Mouse (Mus musculus) cerebellum, adult 2 months (tissue): ENCODE results near the gene Dlgap3. TPM values are rescaled to one million over a fixed set of nuclear protein-coding genes. Genes with fewer than 3 reads are reported as not detected.

ENCODE experiments used
- DNase-seq, 2 experiments: peaks; one replicate each; pipeline ENCODE4 v3.0.0; 2021
- H3K27ac ChIP-seq: fragments of 200-500 bp; 2 replicates; pipeline ENCODE4 v1.5.1; 2012; ENCODE audit warnings: low read length, control low read depth, inconsistent platforms; ENCODE audit not compliant: insufficient read depth
- H3K27me3 ChIP-seq: fragments of 200-500 bp; 2 replicates; pipeline ENCODE4 v1.6.1; 2012; ENCODE audit warnings: inconsistent platforms, mild to moderate bottlenecking, low read length, moderate library complexity; ENCODE audit not compliant: control insufficient read depth, insufficient read depth
- H3K4me1 ChIP-seq: fragments of 200-500 bp; 2 replicates; pipeline ENCODE4 v1.6.1; 2011; ENCODE audit warnings: low read length; ENCODE audit not compliant: control insufficient read depth, insufficient read depth
- H3K4me3 ChIP-seq: fragments of 200-500 bp; replicated peaks from 2 replicates; pipeline ENCODE3; 2011; ENCODE audit warnings: mild to moderate bottlenecking, low read depth, low read length, control low read depth; ENCODE audit not compliant: insufficient read depth
- CTCF ChIP-seq: fragments of 200-500 bp; IDR thresholded peaks from 2 replicates; pipeline ENCODE4 v1.5.1; 2011; ENCODE audit warnings: low read depth, mild to moderate bottlenecking, control low read depth, low read length, moderate library complexity, borderline replicate concordance; ENCODE audit not compliant: insufficient read depth
- POLR2A ChIP-seq: fragments of 200-500 bp; IDR thresholded peaks from 2 replicates; pipeline ENCODE4 v1.6.1; 2011; ENCODE audit warnings: low read length, control low read depth, borderline replicate concordance; ENCODE audit not compliant: insufficient read depth
- WGBS: fragments of 180-500 bp; shearing (Covaris S2); methylation state at CpG from one replicate; pipeline ENCODE4 v1.1.7; 2018; 5-methylcytosine and 5-hydroxymethylcytosine counted together
- polyA plus RNA-seq: library from polyadenylated mRNA; depleted of rRNA; stranded (reverse); fragments of >200 nt; gene quantifications from 2 replicates; pipeline ENCODE4 v1.2.3, GENCODE M21; 2012; rRNA removed

Dlgap3 gene
- polyA plus RNA-seq, 1 experiment: 56.1 TPM

DNA sequence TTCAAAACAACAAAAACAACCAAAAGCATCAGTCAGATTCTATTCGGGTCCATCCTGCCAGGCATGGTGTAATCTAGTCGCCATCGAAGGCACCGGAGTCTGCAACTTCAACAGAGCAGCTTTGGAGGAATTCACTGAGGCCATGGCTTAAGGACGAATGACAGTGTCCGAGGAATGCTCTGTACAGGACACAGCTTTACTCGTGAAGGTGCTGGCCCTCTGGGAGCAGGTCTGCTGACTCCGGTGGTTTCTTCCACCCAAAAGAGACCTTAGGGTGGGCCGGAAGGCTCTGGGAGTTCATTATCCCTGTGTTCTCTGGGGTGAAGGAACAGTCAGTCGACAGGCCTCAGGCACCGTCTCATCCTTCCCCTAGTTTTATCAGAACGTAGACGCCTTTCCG is 92.6 kb downstream of the Dlgap3 start:
- no peak for DNase-seq
- TF ChIP-seq CTCF (no peak), POLR2A (no peak)
- H3K27ac ChIP-seq: no peak overlapping the region
- no peak overlapping the region for H3K4me3 ChIP-seq
- 90% methylated on average over 14 of the region's 14 CpGs for WGBS
- no peaks in the 10 kb centered on the region for H3K4me1 ChIP-seq
- H3K27me3 ChIP-seq: no peaks in the 10 kb centered on the region

GRCm38 (mm10) chr4:127263438-127264182 is 94.6 kb downstream of the Dlgap3 start:
- WGBS: 56% methylated on average over 19 of the region's 19 CpGs
- no peak for DNase-seq
- Histone ChIP-seq H3K27ac (no peak overlapping the region), H3K4me1 (no peaks in the 10 kb centered on the region), H3K27me3 (no peaks in the 10 kb centered on the region), H3K4me3 (no peak overlapping the region)
- TF ChIP-seq CTCF: no peak
- TF ChIP-seq POLR2A: no peak

- Histone ChIP-seq H3K4me1 (no peaks in the 10 kb centered on the region), H3K27me3 (no peaks in the 10 kb centered on the region), H3K27ac (no peak overlapping the region), H3K4me3 (no peak overlapping the region)
- DNase-seq: no peak
- TF ChIP-seq POLR2A (no peak), CTCF (no peak)
- 41% methylated on average over 5 of the region's 5 CpGs for WGBS
Observed at GRCm38 (mm10) chr4:127264183-127264554, 95.2 kb downstream of the Dlgap3 start.

- WGBS: 41% methylated on average over 9 of the region's 9 CpGs
- TF ChIP-seq POLR2A: no peak
- no peak for TF ChIP-seq CTCF
- DNase-seq: no peak
- no peak overlapping the region for H3K4me3 ChIP-seq
- no peaks in the 10 kb centered on the region for H3K27me3 ChIP-seq
- H3K4me1 ChIP-seq: no peaks in the 10 kb centered on the region
- no peak overlapping the region for H3K27ac ChIP-seq
Observed at GRCm38 (mm10) chr4:127278451-127279001, 109.5 kb downstream of the Dlgap3 start.

- 68% methylated on average over 9 of the region's 9 CpGs for WGBS
- DNase-seq: no peak
- TF ChIP-seq POLR2A (no peak), CTCF (no peak)
- no peaks in the 10 kb centered on the region for H3K4me1 ChIP-seq
- no peaks in the 10 kb centered on the region for H3K27me3 ChIP-seq
- no peak overlapping the region for H3K4me3 ChIP-seq
- no peak overlapping the region for H3K27ac ChIP-seq
Observed at GRCm38 (mm10) chr4:127279241-127279640, 110.2 kb downstream of the Dlgap3 start.

Other genes starting within 250 kb of the Dlgap3 start
- 25.7 and 27.6 TPM in 2 replicates for gene Zmym4, start 201.1 kb upstream of the Dlgap3 start, polyA plus RNA-seq
- gene Sfpq, start 147.9 kb upstream of the Dlgap3 start, polyA plus RNA-seq: 130 and 134 TPM in 2 replicates
- 9.0 and 10.0 TPM in 2 replicates for gene Zmym1, start 108.1 kb upstream of the Dlgap3 start, polyA plus RNA-seq
- gene Zmym6, start 91.8 kb upstream of the Dlgap3 start, polyA plus RNA-seq: 35.3 and 37.0 TPM in 2 replicates
- 11.4 and 14.0 TPM in 2 replicates for gene Tmem35b, start 45.5 kb upstream of the Dlgap3 start, polyA plus RNA-seq
- 95.5 and 106 TPM in 2 replicates for gene Smim12, start 74.6 kb downstream of the Dlgap3 start, polyA plus RNA-seq
- 7.5 and 8.3 TPM in 2 replicates for gene Gja4, start 144.8 kb downstream of the Dlgap3 start, polyA plus RNA-seq
- gene Gjb3, start 161.6 kb downstream of the Dlgap3 start, polyA plus RNA-seq: 0.18 and 0.36 TPM in 2 replicates
- gene Gjb4, start 184.9 kb downstream of the Dlgap3 start, polyA plus RNA-seq: 0.10 TPM in 1 of 2 replicates, not detected in the other
- gene Gjb5, start 189.0 kb downstream of the Dlgap3 start, polyA plus RNA-seq: 0.05 and 0.06 TPM in 2 replicates